Mouse (Mus musculus): ENCODE measurements around the gene Vmn1r14.
"Not testable (repeated sequence)": the region's sequence is repeated elsewhere in the genome, so short reads cannot be mapped to it uniquely, and the experiment has no call there.

Vmn1r14 gene

GRCm38 (mm10) chr6:57231386-57231785 is at the start of gene Vmn1r14:
TSS of gene Vmn1r14 (plus strand) at chr6:57231686.
- no peak for DNase-seq (ENCODE audit: low read depth, low spot score)

GRCm38 (mm10) chr6:57190016-57190415 is 41.5 kb upstream of the Vmn1r14 start:
- not testable (repeated sequence) for DNase-seq (ENCODE audit: low read depth, low spot score)

DNA sequence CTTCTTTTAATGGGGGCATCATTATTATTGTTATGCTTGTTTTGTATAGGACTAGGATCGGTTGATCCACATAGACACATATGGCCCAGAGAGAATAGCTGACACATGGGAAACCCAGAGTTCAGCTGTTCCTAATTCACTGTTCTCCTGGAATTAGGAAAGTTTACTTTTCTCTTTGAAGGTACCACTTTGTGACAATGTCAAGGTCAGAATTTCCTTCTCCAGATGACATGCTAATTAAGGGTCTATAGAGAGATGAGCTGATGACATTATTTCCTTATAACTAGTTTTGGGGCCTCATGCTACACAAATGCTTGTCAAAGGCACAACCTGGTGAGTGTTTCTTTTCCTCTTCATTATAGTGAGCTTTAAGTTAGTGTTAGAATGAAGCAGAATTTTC is 28.5 kb upstream of the Vmn1r14 start, which contains the start of gene Vmn1r13:
Gene Vmn1r13 (plus strand): TSS at position 301 of the 400 bp plus-strand sequence.
- not testable (repeated sequence) for DNase-seq (ENCODE audit: low read depth, low spot score)

GRCm38 (mm10) chr6:57257652-57258051 is 26.2 kb downstream of the Vmn1r14 start, which contains the start of gene Vmn1r15:
TSS of gene Vmn1r15 (plus strand) at chr6:57257952.
- DNase-seq (ENCODE audit: low read depth, low spot score), result no peak

DNA sequence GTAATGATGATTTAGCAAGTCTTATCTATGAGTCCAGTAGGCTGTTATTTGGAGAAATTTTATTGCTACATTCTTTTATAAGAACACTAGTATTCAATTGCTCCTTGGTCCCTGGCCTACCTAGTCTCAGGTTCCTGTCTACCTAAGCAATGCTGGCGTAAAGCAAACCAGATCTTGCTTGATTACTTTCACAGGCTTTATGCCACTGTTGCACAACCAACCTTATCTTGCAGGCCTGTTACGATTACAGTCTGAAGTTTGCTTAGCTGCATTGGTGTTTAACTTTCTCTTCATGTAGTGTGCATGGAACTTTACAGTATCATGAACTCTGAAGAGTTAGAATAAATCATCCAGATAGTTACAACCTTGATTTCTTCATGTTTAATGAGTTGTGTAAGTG is 29.5 kb downstream of the Vmn1r14 start:
- DNase-seq (ENCODE audit: low read depth, low spot score), result no peak

DNA sequence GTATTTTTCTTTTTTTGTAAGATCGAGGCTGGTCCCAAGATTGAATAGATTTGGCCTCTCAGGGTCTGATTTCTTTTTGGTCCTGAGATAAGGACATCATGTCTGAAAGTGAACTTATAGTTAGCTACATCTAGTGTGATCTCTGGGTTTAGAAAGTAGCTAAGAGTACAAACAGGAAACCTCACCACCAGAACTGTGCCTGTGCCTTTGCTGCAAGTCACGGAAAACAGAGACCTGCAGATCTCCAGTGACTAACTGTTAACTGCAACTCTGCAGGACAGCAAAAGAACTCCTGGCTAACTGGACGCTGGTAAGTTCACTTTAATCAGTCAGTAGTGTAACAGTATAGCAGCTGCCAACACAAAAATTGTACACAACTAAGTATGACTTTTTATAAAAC is 40.4 kb downstream of the Vmn1r14 start:
- DNase-seq (ENCODE audit: low read depth, low spot score), result no peak

DNA sequence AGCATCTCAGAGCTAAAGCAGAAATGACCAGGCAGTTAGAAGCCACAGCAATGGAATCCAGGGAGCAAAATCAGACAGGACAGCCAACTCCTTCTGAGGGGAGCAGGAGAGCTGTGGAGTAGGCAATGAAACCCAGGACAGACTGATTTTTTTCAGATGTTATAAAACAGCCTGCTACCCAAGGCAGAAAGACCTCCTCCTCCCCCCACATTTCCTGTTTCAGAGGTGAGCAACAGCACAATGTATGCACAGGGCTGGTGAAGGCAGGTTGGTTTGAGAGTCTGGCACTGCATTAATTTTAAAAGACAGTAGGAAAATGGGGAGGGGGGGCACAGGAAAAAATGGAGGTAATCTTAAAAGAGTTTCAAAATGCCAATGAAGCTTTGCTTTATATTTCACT is 41.0 kb downstream of the Vmn1r14 start:
- DNase-seq (ENCODE audit: low read depth, low spot score), result no peak

DNA sequence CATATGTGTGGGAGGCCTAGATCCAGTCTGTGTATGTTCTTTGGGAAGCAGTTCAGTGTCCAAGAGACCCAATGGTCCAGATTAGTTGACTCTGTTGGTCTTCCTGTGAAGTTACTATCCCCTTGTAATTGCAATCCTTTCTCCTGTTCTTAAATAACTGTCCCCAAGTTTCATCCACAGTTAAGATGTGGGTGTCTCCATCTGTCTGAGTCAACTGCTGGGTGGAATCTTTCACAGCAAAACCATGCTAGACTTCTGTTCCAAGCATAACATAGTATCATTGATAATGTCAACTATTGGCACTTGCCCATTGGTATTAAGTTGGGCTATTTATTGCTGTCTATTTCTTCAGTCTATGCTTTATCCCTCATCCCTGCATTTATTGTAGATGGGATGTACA is 47.5 kb downstream of the Vmn1r14 start:
- no peak for DNase-seq (ENCODE audit: low read depth, low spot score)
